Mouse (Mus musculus) left cerebral cortex, adult 2 months (tissue): ENCODE data around the gene Nostrin. TPM values are rescaled to one million over a fixed set of nuclear protein-coding genes. Genes with fewer than 3 reads are reported as not detected.
A peak's percentile ranks its signal among the peaks of the same experiment; 100 is the strongest.

Source experiments
- DNase-seq, 2 experiments: peaks; one replicate each; pipeline ENCODE4 v3.0.0; 2021 to 2022; ENCODE audit warnings: low spot score in 2 of 2, mixed read lengths in 1 of 2; ENCODE audit errors: extremely low spot score in 1 of 2
- H3K27ac ChIP-seq: fragments of 200-600 bp; 2 replicates; pipeline ENCODE4 v1.8.1; 2022
- H3K4me3 ChIP-seq: fragments of 200-600 bp; 2 replicates; pipeline ENCODE4 v1.8.1; 2022
- CTCF ChIP-seq: fragments of 200-600 bp; IDR thresholded peaks from 2 replicates; pipeline ENCODE4 v1.8.1; 2022; ENCODE audit warnings: antibody characterized with exemption, mild to moderate bottlenecking, moderate library complexity
- intact Hi-C: fragments of 180-260 bp; cut with DNase I; formaldehyde crosslinking; loops from one replicate; pipeline ENCODE4 v1.15.1; 2025
- long read RNA-seq, 2 experiments: library from polyadenylated mRNA; stranded (forward); transcript quantifications; one replicate each; pipeline ENCODE4 v2.0.0; 2021; ENCODE audit warnings: borderline mapping rate in 2 of 2
- total RNA-seq, 2 experiments: library from RNA; stranded (reverse); gene quantifications; 2 replicates each; pipeline ENCODE4 v1.2.3; 2021

Nostrin gene
- total RNA-seq, result 1 to 10 TPM; 3.5 to 6.6 TPM
- long read RNA-seq, experiment 1, partial matches to known transcripts, result 0 of 3 reads
- long read RNA-seq, experiment 1, other reads (novel, unspliced or antisense), result 0 of 3 reads
- long read RNA-seq, experiment 2, transcript Nostrin-201 (16 exons, 1,808 nt), result major isoform, 6 of 7 reads
- long read RNA-seq, experiment 2, partial matches to known transcripts, result 1 of 7 reads
- long read RNA-seq, experiment 2, other reads (novel, unspliced or antisense), result 0 of 7 reads

- TF ChIP-seq CTCF, result no peak
- H3K4me3 ChIP-seq, result peak within 1 kb of the TSS; percentile 18
- intact Hi-C loops, result no loop called here
- peak within 1 kb of the TSS; percentile 55 for H3K27ac ChIP-seq
- DNase-seq, result no peak
These were observed at the start of gene Nostrin for GRCm38 (mm10) chr2:69135661-69136576. Gene Nostrin, plus strand, starts transcription at chr2:69135800.

- H3K4me3 ChIP-seq, result no peak overlapping the region
- intact Hi-C loops, result no loop called here
- H3K27ac ChIP-seq, result no peak overlapping the region
These were observed 48.9 kb upstream of the Nostrin start for GRCm38 (mm10) chr2:69086505-69087260.

GRCm38 (mm10) chr2:69095836-69096235 is 39.8 kb upstream of the Nostrin start:
- H3K27ac ChIP-seq, result no peak overlapping the region
- intact Hi-C loops, result no loop called here
- TF ChIP-seq CTCF, result no peak

More at GRCm38 (mm10) chr2:69086505-69087260, 48.9 kb upstream of the Nostrin start:
- no peak for DNase-seq
- TF ChIP-seq CTCF, result no peak

GRCm38 (mm10) chr2:69096821-69097220 is 38.8 kb upstream of the Nostrin start:
- no peak overlapping the region for H3K4me3 ChIP-seq
- intact Hi-C loops, result no loop called here
- peak in 1 of 2 experiments; percentile 29 for DNase-seq
- no peak overlapping the region for H3K27ac ChIP-seq
- TF ChIP-seq CTCF, result no peak

More at GRCm38 (mm10) chr2:69095836-69096235, 39.8 kb upstream of the Nostrin start:
- no peak overlapping the region for H3K4me3 ChIP-seq
- DNase-seq, result no peak

- DNase-seq, result no peak
- intact Hi-C loops, result no loop called here
- H3K4me3 ChIP-seq, result no peak overlapping the region
- no peak overlapping the region for H3K27ac ChIP-seq
- no peak for TF ChIP-seq CTCF
These were observed 38.1 kb upstream of the Nostrin start for GRCm38 (mm10) chr2:69097526-69097925.

GRCm38 (mm10) chr2:69098701-69099100 is 36.9 kb upstream of the Nostrin start:
- no peak for TF ChIP-seq CTCF

GRCm38 (mm10) chr2:69099147-69099546 is 36.5 kb upstream of the Nostrin start:
- intact Hi-C loops, result no loop called here
- H3K27ac ChIP-seq, result no peak overlapping the region

More at GRCm38 (mm10) chr2:69098701-69099100, 36.9 kb upstream of the Nostrin start:
- no peak for DNase-seq
- Histone ChIP-seq H3K4me3 (no peak overlapping the region), H3K27ac (no peak overlapping the region)
- intact Hi-C loops, result no loop called here

GRCm38 (mm10) chr2:69100706-69101105 is 34.9 kb upstream of the Nostrin start:
- intact Hi-C loops, result loop anchor here (1.0 to 5.0 kb wide), 2 partner anchors 238 to 316 kb away; partner anchors contain the start of gene Cers6
- DNase-seq, result no peak

More at GRCm38 (mm10) chr2:69099147-69099546, 36.5 kb upstream of the Nostrin start:
- no peak for DNase-seq
- TF ChIP-seq CTCF, result no peak
- no peak overlapping the region for H3K4me3 ChIP-seq

GRCm38 (mm10) chr2:69103526-69103925 is 32.1 kb upstream of the Nostrin start:
- Histone ChIP-seq H3K4me3 (no peak overlapping the region), H3K27ac (no peak overlapping the region)
- TF ChIP-seq CTCF, result no peak
- DNase-seq, result no peak
- intact Hi-C loops, result loop anchor here (5.0 kb wide), 1 partner anchor 241 kb away; the partner anchor contains the start of gene Cers6

More at GRCm38 (mm10) chr2:69100706-69101105, 34.9 kb upstream of the Nostrin start:
- no peak overlapping the region for H3K27ac ChIP-seq
- peak; percentile 80 for TF ChIP-seq CTCF
- H3K4me3 ChIP-seq, result no peak overlapping the region

- no peak for TF ChIP-seq CTCF
- intact Hi-C loops, result loop anchor here (5.0 kb wide), 1 partner anchor 242 kb away; the partner anchor contains the start of gene Cers6
These were observed 31.0 kb upstream of the Nostrin start for GRCm38 (mm10) chr2:69104511-69105145.

GRCm38 (mm10) chr2:69109246-69109645 is 26.4 kb upstream of the Nostrin start:
- no peak for DNase-seq
- no peak overlapping the region for H3K4me3 ChIP-seq
- intact Hi-C loops, result no loop called here
- TF ChIP-seq CTCF, result no peak
- H3K27ac ChIP-seq, result no peak overlapping the region

More at GRCm38 (mm10) chr2:69104511-69105145, 31.0 kb upstream of the Nostrin start:
- peak; percentile 20 to 32 for DNase-seq
- Histone ChIP-seq H3K4me3 (no peak overlapping the region), H3K27ac (no peak overlapping the region)
